Mouse (Mus musculus): ENCODE results near the gene Trir. TPM values are rescaled to one million over a fixed set of nuclear protein-coding genes. Genes with fewer than 3 reads are reported as not detected.

Trir gene
- total RNA-seq, 4 experiments from 2014 or later: 105 to 121 (median 116) TPM

DNA sequence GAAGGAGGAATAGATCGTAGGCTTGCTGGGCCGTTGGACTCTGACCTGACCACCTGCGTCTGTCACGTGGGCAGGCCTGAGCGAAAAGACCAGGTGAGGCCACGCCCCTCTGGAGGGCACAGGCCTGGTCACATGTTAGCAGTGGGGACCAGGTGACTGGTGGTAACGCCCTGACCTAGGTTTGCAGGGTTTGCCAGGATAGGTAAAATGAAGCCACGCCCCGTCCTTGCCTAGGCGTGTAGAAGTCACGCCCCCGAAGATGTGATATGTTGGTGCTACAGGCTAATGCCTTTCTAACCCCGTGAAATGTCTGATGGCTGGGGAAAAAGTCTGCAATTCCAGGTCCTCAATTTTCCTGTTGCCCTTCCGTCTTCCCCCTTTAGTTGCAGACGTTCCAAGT is 35.8 kb upstream of the Trir start:
- DNase-seq (ENCODE audit: low spot score in 2 of 2): peak in 1 of 2 experiments; percentile 55

GRCm38 (mm10) chr8:84994375-84994774 is 32.2 kb upstream of the Trir start:
- no peak for DNase-seq (ENCODE audit: low spot score in 2 of 2)

GRCm38 (mm10) chr8:84995680-84996079 is 30.9 kb upstream of the Trir start:
- DNase-seq (ENCODE audit: low spot score in 2 of 2): no peak

- DNase-seq (ENCODE audit: low spot score in 2 of 2): no peak
These were observed 29.6 kb upstream of the Trir start for GRCm38 (mm10) chr8:84996978-84997377.

- DNase-seq (ENCODE audit: low spot score in 2 of 2): peak; percentile 86 to 92
These were observed 28.9 kb upstream of the Trir start for GRCm38 (mm10) chr8:84997649-84998295.

DNA sequence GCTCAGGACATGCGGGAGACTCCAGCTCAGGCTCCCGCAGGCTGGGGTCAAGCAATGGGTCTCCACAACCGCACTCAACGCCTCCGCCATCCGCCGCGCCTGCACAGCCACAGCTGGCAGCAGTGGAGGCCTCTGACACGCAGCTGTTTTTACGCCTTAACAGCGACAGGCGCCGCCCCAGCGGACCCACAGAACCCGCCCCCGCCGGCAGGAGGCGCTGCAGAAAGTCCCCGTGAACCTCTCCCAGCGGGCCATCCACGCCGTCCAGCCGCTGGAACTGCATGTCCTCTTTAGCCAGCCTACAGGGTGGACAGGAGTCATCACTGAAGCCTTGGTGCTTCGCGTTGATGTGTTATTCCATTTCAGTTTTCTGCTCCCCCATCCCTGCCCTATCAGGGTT is 18.9 kb upstream of the Trir start:
- no peak for DNase-seq (ENCODE audit: low spot score in 2 of 2)

DNA sequence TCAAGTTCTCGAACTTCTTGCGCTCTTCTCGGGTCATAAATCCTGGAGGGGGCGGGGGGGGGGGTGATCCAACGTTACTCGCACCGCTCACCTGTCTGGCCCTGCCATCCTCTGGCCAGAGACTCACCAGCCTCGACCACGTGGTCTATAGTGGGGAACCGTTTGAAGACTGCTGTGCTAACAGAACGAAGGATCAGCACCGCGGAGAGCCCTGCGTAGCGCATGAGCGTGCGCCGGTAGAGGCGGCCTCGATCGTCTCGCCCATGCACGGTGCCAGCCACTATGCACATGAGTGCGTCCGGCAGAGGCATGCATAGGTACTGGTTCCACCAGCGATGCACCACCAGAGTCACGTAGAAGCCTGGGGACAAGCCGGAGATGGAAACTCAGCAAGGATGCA is 15.4 kb upstream of the Trir start:
- no peak for DNase-seq (ENCODE audit: low spot score in 2 of 2)

- peak; percentile 64 to 75 for DNase-seq (ENCODE audit: low spot score in 2 of 2)
These were observed 13.3 kb upstream of the Trir start for GRCm38 (mm10) chr8:85013230-85013840.

- DNase-seq (ENCODE audit: low spot score in 2 of 2): no peak
These were observed 12.2 kb upstream of the Trir start, which contains the start of gene Best2 for GRCm38 (mm10) chr8:85014431-85014830. Gene Best2 (minus strand): TSS chr8:85014531.

GRCm38 (mm10) chr8:85016724-85017123 is 9.9 kb upstream of the Trir start:
- DNase-seq (ENCODE audit: low spot score in 2 of 2): no peak

GRCm38 (mm10) chr8:85017209-85017608 is 9.4 kb upstream of the Trir start:
- DNase-seq (ENCODE audit: low spot score in 2 of 2): no peak

DNA sequence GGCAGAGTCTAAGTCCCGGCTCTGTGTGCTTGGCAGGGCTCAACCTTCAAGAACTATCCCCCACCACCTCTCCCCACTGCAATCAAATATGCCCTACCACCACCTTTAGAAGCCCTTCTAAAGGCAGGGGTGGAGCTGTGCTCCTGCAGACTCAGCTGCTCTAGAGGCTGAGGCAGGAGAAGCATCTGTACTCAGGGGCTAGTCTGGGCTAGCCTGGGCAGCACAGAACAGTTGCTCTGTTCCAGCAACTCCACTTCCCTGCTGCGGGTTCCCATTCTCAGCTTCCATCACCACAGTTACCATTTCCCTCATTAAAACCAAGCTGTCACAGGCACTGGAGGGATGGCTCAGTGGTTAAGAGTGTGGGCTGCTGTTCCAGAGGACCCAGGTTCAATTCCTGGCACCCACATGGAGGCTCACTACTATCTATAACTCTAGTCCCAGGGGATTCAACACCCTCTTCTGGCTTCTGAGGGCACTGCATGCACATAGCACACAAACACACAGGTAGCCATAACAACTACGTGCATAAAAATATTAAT is 5.0 kb upstream of the Trir start:
- DNase-seq (ENCODE audit: low spot score in 2 of 2): no peak

GRCm38 (mm10) chr8:85023846-85024245 is 2.8 kb upstream of the Trir start:
- DNase-seq (ENCODE audit: low spot score in 2 of 2): no peak

DNA sequence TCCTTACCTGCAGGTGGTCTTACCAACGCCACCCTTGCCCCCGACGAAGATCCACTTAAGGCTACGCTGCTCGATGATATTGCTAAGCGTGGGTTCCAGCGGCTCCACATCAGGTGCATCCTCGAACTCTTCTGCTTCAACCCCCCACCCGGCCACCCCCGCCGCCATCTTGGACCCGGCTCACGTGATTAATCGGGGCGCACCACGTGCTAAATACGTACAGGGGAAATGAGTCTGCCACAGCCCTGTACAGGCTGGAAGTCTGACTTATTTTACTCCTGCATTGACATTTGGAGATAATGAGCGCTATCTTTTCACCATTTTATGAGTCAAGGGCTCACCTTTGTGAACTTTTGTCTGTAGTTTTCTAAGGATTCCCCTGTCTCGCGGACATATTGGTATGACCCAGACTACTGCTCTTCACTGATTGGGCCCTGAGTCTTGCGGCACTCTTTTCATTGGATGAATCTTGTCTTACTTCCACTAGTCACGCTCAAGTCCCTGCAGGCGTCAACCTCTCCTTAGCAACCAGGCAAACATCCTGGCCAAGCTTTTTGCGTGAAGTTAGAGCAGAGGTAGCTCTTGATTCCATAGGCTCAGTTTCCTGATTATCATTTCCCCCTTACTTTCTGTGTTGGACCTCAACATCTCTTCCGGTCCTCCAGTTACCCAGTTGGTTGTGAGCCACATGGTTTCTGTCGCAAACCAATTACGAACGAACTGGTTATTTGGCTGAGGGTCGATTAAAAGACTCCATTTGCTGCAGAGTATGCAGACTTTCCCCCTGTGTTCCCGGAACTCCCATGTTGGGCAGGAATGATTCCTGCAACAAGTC is 1.3 kb upstream of the Trir start, which contains the start of gene Asna1:
TSS of gene Asna1 (minus strand) at position 184 of the 835 bp plus-strand sequence.
- DNase-seq (ENCODE audit: low spot score in 2 of 2): peak; percentile 81 to 89

DNA sequence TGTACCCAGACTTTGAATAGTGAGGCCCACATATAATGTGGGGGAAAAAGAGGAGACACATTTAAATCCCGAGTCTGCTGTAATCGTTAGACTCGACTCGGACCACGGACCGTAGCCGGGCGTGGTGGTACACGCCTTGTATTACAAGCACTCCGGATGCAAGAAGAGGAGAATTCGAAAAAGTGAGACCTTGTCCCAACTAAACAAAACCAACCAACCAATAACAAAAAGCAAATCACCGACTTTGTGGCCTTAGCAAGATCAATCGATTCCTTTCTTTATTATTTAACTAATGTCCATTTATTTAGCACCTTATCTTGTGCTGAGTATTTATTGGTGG is 863 bp downstream of the Trir start:
- no peak for DNase-seq (ENCODE audit: low spot score in 2 of 2)

DNA sequence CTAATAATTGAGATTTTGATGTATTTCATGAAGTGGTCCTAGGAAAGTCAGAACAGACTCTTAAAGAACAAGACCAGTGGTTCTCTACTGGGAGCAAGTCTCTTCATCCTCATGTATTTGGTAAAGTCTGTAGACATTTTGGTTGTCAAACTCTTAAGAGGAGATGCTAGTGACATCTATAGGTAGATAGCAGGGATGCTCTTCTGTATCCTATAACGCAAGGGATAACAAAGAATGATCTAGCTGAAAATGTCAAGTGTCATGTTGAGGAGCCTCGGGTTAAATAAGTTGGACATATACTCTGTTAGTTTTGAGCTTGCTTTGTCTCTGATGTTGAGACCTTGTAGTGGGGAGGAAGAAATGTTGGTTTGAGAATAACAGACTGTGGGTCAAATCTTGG is 1.3 kb downstream of the Trir start:
- no peak for DNase-seq (ENCODE audit: low spot score in 2 of 2)

- no peak for DNase-seq (ENCODE audit: low spot score in 2 of 2)
These were observed 2.6 kb downstream of the Trir start for GRCm38 (mm10) chr8:85029271-85029670.

- no peak for DNase-seq (ENCODE audit: low spot score in 2 of 2)
These were observed 6.1 kb downstream of the Trir start for GRCm38 (mm10) chr8:85032622-85033311.

DNA sequence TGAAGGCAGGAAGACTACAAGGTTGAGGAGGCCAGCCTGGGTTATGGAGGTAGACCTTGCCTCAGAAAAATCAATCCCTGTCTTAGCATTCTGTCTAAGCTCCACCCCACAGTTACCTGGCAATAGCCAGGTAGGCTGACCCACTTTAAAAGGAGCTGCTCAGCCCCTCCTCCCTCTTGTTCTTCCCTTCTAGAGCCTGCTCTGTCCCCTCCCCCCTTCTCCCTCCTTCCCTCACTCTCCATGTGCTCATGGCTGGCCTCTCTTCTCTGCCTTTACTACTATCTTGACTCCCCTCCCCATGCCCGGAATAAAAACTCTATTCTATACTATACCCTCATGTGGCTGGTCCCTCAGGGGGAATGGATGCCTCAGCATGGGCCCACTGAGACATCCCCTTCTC is 7.2 kb downstream of the Trir start:
- no peak for DNase-seq (ENCODE audit: low spot score in 2 of 2)

GRCm38 (mm10) chr8:85034764-85035163 is 8.1 kb downstream of the Trir start:
- DNase-seq (ENCODE audit: low spot score in 2 of 2): peak; percentile 57 to 69

GRCm38 (mm10) chr8:85035165-85035727 is 8.6 kb downstream of the Trir start:
- no peak for DNase-seq (ENCODE audit: low spot score in 2 of 2)

Data from layer of hippocampus, adult 8-10 months (tissue).